Mouse (Mus musculus) liver, adult 10 weeks (tissue): ENCODE data around the gene Gpr143. TPM values are rescaled to one million over a fixed set of nuclear protein-coding genes. Genes with fewer than 3 reads are reported as not detected.

Experiments used
- polyA plus RNA-seq: library from polyadenylated mRNA; stranded (reverse); fragments of 350-450 nt; fragmentation: Illumina TruSeq; extraction: RNeasy Lipid Tissue Mini Kit (QIAGEN cat#74804); gene quantifications from one replicate; pipeline ENCODE4 v1.2.3, GENCODE M21; 2014; ENCODE audit warnings: low read depth, low replicate concordance

Gpr143 gene
- not detected for polyA plus RNA-seq

DNA sequence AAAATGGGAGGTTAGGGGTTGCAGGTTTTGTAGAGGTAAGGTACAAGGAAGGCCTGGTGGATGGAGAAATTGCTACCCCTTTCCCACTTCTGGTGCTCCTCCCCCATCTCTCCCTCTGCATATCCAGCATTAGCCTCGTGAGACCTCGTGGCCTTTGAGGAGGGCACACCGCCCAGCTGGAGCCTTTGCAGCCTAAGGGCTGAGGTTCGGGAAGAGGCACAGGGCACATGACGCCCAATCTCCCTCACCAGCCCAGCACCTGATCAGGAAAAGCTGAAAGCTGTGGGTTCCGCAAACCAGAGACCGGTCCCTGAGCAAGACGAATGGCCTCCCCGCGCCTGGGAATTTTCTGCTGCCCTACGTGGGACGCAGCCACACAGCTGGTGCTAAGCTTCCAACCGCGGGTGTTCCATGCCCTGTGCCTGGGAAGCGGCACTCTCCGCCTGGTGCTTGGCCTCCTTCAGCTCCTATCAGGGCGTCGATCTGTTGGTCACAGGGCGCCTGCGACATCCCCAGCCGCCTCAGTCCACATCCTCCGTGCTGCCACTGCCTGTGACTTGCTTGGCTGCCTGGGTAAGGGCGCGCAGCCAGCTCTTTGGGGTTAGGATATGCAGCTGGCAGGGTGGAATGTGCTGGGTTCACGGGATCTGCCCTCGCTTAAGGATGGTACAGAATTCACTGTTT is at the start of gene Gpr143:
Gpr143 (plus strand) TSS at position 202 of the 684 bp plus-strand sequence.

GRCm38 (mm10) chrX:152768891-152769599 is 12.7 kb upstream of the Gpr143 start, which contains the start of gene Shroom2:
TSS of gene Shroom2 (minus strand) at chrX:152769465.

Other genes starting within 250 kb of the Gpr143 start
- not detected for gene Cldn34a, start 218.6 kb upstream of the Gpr143 start, polyA plus RNA-seq
- 18.1 TPM for gene Shroom2, start 12.5 kb upstream of the Gpr143 start, polyA plus RNA-seq
- not detected for gene Usp51, start 224.5 kb downstream of the Gpr143 start, polyA plus RNA-seq